Mouse (Mus musculus) G1E (cell line): Measurements from ENCODE around the gene Isoc2a. TPM values are rescaled to one million over a fixed set of nuclear protein-coding genes. Genes with fewer than 3 reads are reported as not detected.

ENCODE experiments used
- ATAC-seq: 2 replicates; pipeline ENCODE4 v1.8.0; 2016; ENCODE audit warnings: mild to moderate bottlenecking; ENCODE audit not compliant: insufficient number of reproducible peaks, poor library complexity, low FRiP score, severe bottlenecking; ENCODE audit errors: extremely low read depth
- DNase-seq: peaks from one replicate; pipeline ENCODE4 v3.0.0; 2012; ENCODE audit warnings: low spot score
- H3K27me3 ChIP-seq: 2 replicates; pipeline ENCODE4 v1.6.1; 2012; ENCODE audit warnings: mild to moderate bottlenecking, low read length, inconsistent platforms; ENCODE audit not compliant: insufficient read depth
- H3K36me3 ChIP-seq: replicated peaks from 2 replicates; pipeline ENCODE3; 2012; ENCODE audit warnings: mild to moderate bottlenecking, inconsistent platforms
- H3K4me1 ChIP-seq: 2 replicates; pipeline ENCODE4 v1.6.1; 2012; ENCODE audit warnings: low read depth, low read length, inconsistent platforms, mixed read lengths; ENCODE audit not compliant: insufficient read depth
- H3K4me3 ChIP-seq: 2 replicates; pipeline ENCODE4 v1.5.1; 2012; ENCODE audit warnings: low read depth, mild to moderate bottlenecking, inconsistent platforms, low read length, moderate library complexity, mixed read lengths
- H3K9me3 ChIP-seq: replicated peaks from 2 replicates; pipeline ENCODE4 v1.6.1; 2012; ENCODE audit warnings: inconsistent platforms
- CTCF ChIP-seq: IDR thresholded peaks from 2 replicates; pipeline ENCODE4 v1.5.1; 2012; ENCODE audit warnings: low read depth, low read length, inconsistent platforms, mixed read lengths
- GATA1 ChIP-seq: IDR thresholded peaks from 2 replicates; pipeline ENCODE4 v1.6.1; 2012; ENCODE audit warnings: borderline replicate concordance, low read length, inconsistent platforms, mixed read lengths
- GATA2 ChIP-seq: IDR thresholded peaks from 2 replicates; pipeline ENCODE4 v1.6.1; 2012; ENCODE audit warnings: low read depth, low read length, inconsistent platforms, borderline replicate concordance
- POLR2AphosphoS5 ChIP-seq: IDR thresholded peaks from 2 replicates; pipeline ENCODE4 v1.6.1; 2012; ENCODE audit warnings: low read depth, low read length, inconsistent platforms; ENCODE audit not compliant: insufficient replicate concordance
- TAL1 ChIP-seq: conservative IDR thresholded peaks from 2 replicates; pipeline ENCODE4 v1.6.1; 2012; ENCODE audit warnings: low read depth, low read length, inconsistent platforms, mixed read lengths
- polyA plus RNA-seq: library from polyadenylated mRNA; stranded (reverse); fragments of >175 nt; gene quantifications from 2 replicates; pipeline ENCODE4 v1.2.3, GENCODE M21; 2012
- total RNA-seq, 2 experiments: library from RNA; stranded (forward) in 1 of 2; stranded (reverse) in 1 of 2; fragments of 200-1000 nt in 1 of 2; fragments of >200 nt in 1 of 2; fragmentation: Nextera tagmentation in 1 of 2; gene quantifications; 2 replicates each; pipeline ENCODE4 v1.2.3; 2014 to 2017

Gene Isoc2a
- total and polyA plus RNA-seq, 3 experiments, result 1.9 to 16.2 (median 7.5) TPM

DNA sequence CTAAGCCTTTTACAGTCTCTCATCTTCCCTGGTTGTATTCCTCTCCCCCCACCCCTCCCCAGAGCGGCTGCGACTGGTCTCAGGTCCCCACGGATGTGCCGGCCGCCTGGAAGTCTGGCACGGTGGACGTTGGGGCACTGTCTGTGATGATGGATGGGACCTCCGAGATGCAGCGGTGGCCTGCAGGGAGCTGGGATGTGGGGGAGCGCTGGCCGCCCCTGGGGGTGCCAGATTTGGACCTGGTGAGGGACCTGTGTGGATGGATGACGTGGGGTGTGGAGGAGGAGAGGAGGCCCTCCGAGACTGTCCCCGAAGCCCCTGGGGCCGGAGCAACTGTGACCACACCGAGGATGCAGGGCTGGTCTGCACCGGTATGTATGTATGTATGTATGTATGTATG, 51.4 kb downstream of the Isoc2a start:
- ATAC-seq (no peak), DNase-seq (no peak)
- peaks cover 63% of the 10 kb centered on the region for H3K27me3 ChIP-seq
- H3K36me3 ChIP-seq, result no peaks in the 10 kb centered on the region
- H3K4me1 ChIP-seq, result peaks cover 6% of the 10 kb centered on the region; the same call in 1 of the 2 replicates
- TF ChIP-seq TAL1, result no peak
- TF ChIP-seq POLR2AphosphoS5, result no peak
- TF ChIP-seq CTCF, result no peak
- no peak for TF ChIP-seq GATA2
- no peak for TF ChIP-seq GATA1
- no peak overlapping the region for H3K4me3 ChIP-seq
- no peaks in the 10 kb centered on the region for H3K9me3 ChIP-seq

- DNase-seq (no peak), ATAC-seq (no peak)
- Histone ChIP-seq H3K4me1 (no peaks in the 10 kb centered on the region), H3K9me3 (no peaks in the 10 kb centered on the region), H3K36me3 (no peaks in the 10 kb centered on the region), H3K4me3 (no peak overlapping the region), H3K27me3 (peaks cover 47% of the 10 kb centered on the region)
- TF ChIP-seq TAL1, result no peak
- no peak for TF ChIP-seq GATA1
- TF ChIP-seq CTCF, result no peak
- TF ChIP-seq GATA2, result no peak
- TF ChIP-seq POLR2AphosphoS5, result no peak
These were observed 56.1 kb downstream of the Isoc2a start for GRCm38 (mm10) chr7:4933103-4933502.

- no peak for TF ChIP-seq POLR2AphosphoS5
- TF ChIP-seq GATA1, result no peak
- TF ChIP-seq TAL1, result no peak
- no peak for TF ChIP-seq CTCF
- no peak for TF ChIP-seq GATA2
- Histone ChIP-seq H3K4me3 (no peak overlapping the region), H3K9me3 (no peaks in the 10 kb centered on the region), H3K4me1 (peaks cover 5% of the 10 kb centered on the region), H3K36me3 (no peaks in the 10 kb centered on the region), H3K27me3 (peaks cover 39% of the 10 kb centered on the region)
- ATAC-seq (no peak), DNase-seq (no peak)
These were observed 57.4 kb downstream of the Isoc2a start for GRCm38 (mm10) chr7:4934160-4934914.

DNA sequence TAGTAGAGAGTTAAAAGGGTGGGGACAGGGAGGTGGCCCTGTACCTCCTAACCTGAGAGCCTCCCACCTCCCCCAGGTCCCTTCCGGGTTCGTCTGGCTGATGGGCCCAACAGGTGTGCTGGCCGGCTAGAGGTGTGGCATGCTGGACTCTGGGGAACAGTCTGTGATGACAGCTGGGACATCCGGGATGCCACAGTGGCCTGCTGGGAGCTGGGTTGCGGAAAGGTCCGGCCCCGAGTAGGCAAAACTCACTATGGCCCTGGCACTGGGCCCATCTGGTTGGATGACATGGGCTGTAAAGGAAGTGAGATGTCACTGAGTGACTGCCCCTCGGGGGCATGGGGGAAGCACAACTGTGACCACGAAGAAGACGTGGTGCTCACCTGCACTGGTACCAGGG, 59.9 kb downstream of the Isoc2a start:
- Histone ChIP-seq H3K27me3 (peaks cover 26% of the 10 kb centered on the region), H3K36me3 (no peaks in the 10 kb centered on the region), H3K4me3 (no peak overlapping the region), H3K9me3 (no peaks in the 10 kb centered on the region), H3K4me1 (peaks cover 10% of the 10 kb centered on the region)
- no peak for ATAC-seq
- no peak for DNase-seq
- TF ChIP-seq GATA1, result no peak
- TF ChIP-seq CTCF, result no peak
- no peak for TF ChIP-seq GATA2
- no peak for TF ChIP-seq POLR2AphosphoS5
- TF ChIP-seq TAL1, result no peak

- DNase-seq (no peak), ATAC-seq (no peak)
- H3K4me3 ChIP-seq, result no peak overlapping the region
- TF ChIP-seq GATA2 (no peak), TAL1 (no peak), GATA1 (no peak), POLR2AphosphoS5 (no peak)
- H3K27me3 ChIP-seq, result peaks cover 24% of the 10 kb centered on the region
- peaks cover 10% of the 10 kb centered on the region for H3K4me1 ChIP-seq
- H3K9me3 ChIP-seq, result no peaks in the 10 kb centered on the region
- no peaks in the 10 kb centered on the region for H3K36me3 ChIP-seq
These were observed 60.4 kb downstream of the Isoc2a start for GRCm38 (mm10) chr7:4937392-4937791.

DNA sequence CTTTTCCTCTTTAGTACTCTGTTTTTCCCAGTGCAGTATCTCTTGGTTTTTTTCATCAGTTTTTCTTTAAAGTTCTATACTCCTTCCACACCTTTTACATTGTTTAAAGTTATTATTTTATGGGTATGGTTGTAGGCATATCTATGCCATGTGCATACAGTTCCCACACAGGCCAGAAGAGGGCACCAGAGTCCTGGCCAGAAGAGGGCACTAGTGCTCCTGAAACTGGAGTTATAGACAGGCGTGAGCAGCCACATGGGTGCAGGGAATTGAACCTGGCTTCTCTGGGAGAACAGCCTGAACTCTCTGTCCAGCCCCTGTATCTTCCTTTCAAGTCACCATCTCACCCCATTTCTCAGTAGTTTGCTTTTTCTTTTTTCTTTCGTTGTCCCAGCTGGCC, 61.5 kb downstream of the Isoc2a start:
- peaks cover 13% of the 10 kb centered on the region for H3K4me1 ChIP-seq
- ATAC-seq, result 0 out of 2 replicates have a peak, but pooled peaks have one; percentile 32
- no peaks in the 10 kb centered on the region for H3K36me3 ChIP-seq
- no peaks in the 10 kb centered on the region for H3K9me3 ChIP-seq
- TF ChIP-seq CTCF (peak; percentile 88), GATA2 (no peak)
- H3K27me3 ChIP-seq, result peaks cover 14% of the 10 kb centered on the region
- DNase-seq, result no peak
- no peak overlapping the region for H3K4me3 ChIP-seq

DNA sequence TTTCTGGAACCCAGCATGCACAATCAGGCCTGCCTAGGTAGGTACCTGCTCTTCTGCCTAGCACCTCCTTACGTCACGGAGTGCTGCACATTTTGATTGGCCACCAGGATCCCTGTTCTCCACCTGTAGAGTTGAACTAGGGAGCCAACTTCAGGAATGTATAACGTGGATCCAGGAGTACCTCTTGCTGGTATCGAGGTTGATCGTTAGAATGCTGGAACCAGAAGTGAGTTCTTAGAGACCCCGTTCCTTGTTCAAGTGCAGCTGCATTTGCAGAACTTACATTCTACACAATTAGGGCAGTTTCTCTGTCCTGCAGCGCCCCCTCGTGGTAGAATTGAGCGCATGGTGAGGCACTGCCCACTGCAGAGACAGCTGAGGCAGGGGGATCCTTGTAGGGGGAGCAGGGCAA, 63.1 kb downstream of the Isoc2a start:
- peaks cover 14% of the 10 kb centered on the region for H3K4me1 ChIP-seq
- no peak overlapping the region for H3K4me3 ChIP-seq
- TF ChIP-seq CTCF, result peak; percentile 65; the same call in 1 of the 2 replicates
- TF ChIP-seq POLR2AphosphoS5, result no peak
- TF ChIP-seq GATA1, result no peak
- TF ChIP-seq GATA2, result no peak
- TF ChIP-seq TAL1, result no peak
- DNase-seq (no peak), ATAC-seq (no peak)
- no peaks in the 10 kb centered on the region for H3K36me3 ChIP-seq
- peaks cover 9% of the 10 kb centered on the region for H3K27me3 ChIP-seq
- no peaks in the 10 kb centered on the region for H3K9me3 ChIP-seq
